Mouse (Mus musculus): ENCODE measurements around the gene Wasf1. TPM values are rescaled to one million over a fixed set of nuclear protein-coding genes. Genes with fewer than 3 reads are reported as not detected.

Gene Wasf1
- total and polyA plus RNA-seq, 3 experiments: 1.6 to 14.4 TPM; not detected in 1

DNA sequence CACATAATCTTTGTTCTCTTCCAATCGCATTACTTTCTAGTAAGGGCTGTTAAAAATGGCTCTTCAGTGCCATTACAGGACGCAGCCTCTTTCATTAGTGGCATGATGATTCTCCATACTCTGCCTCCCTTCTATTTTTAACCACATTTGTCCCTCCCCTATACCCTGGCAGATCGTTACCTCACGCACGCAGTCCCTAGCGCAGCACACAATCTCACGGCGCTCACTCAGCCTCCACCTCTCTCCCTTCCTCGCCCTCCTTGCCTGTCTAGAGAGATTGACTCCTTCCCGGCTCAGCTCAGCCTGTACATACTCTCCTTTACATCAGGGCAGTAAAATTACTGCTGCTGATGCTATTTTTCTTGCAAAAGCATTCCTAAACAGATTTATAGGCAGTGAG, 38.7 kb upstream of the Wasf1 start:
- Histone ChIP-seq H3K27me3 (ENCODE audit: control insufficient read depth in 1 of 2, insufficient read depth in 2 of 2, low read length in 2 of 2) (no peaks in the 10 kb centered on the region), H3K9ac (ENCODE audit: control insufficient read depth, low read depth, low read length, poor library complexity, severe bottlenecking) (no peak overlapping the region), H3K79me2 (ENCODE audit: control insufficient read depth, insufficient read depth, low read length, poor library complexity) (no peaks in the 10 kb centered on the region), H3K4me3 (ENCODE audit: control insufficient read depth in 1 of 2, insufficient read depth in 1 of 2, low read depth in 2 of 2, low read length in 2 of 2) (no peak overlapping the region), H3K27ac (ENCODE audit: control insufficient read depth, low read depth, low read length) (no peak overlapping the region), H3K4me1 (ENCODE audit: control insufficient read depth in 1 of 2, insufficient read depth in 2 of 2, low read length in 2 of 2) (no peaks in the 10 kb centered on the region), H3K9me3 (replicated peaks; ENCODE audit: insufficient read depth, low read length) (no peaks in the 10 kb centered on the region), H3K36me3 (ENCODE audit: control insufficient read depth in 1 of 2, insufficient read depth in 2 of 2, low read length in 2 of 2) (peaks cover 0 to 14% of the 10 kb centered on the region in 2 experiments; a peak in 2 of 4 replicates)
- no peak for DNase-seq (ENCODE audit: low read depth, low spot score)
- no peak for TF ChIP-seq MAX (IDR thresholded peaks at IDR 0.05; ENCODE audit: low read length)
- TF ChIP-seq JUND (IDR thresholded peaks at IDR 0.05; ENCODE audit: low read depth, low read length): no peak
- no peak for TF ChIP-seq BHLHE40 (IDR thresholded peaks at IDR 0.05; ENCODE audit: borderline replicate concordance, low read depth, low read length)
- TF ChIP-seq TCF12 (IDR thresholded peaks at IDR 0.05; ENCODE audit: low read depth, low read length): no peak
- TF ChIP-seq USF1 (IDR thresholded peaks at IDR 0.05; ENCODE audit: low read depth, low read length): no peak
- no peak for TF ChIP-seq POLR2A (IDR thresholded peaks at IDR 0.05; ENCODE audit: control insufficient read depth in 1 of 2, insufficient read depth in 1 of 2, low read depth in 1 of 2, low read length in 2 of 2, poor library complexity in 1 of 2)
- no peak for TF ChIP-seq RAD21 (IDR thresholded peaks at IDR 0.05; ENCODE audit: low read depth, low read length)
- no peak for TF ChIP-seq RCOR1 (IDR thresholded peaks at IDR 0.05; ENCODE audit: low read depth, low read length)
- TF ChIP-seq UBTF (IDR thresholded peaks at IDR 0.05; ENCODE audit: borderline replicate concordance, insufficient read depth, low read depth, low read length): no peak
- TF ChIP-seq CHD2 (IDR thresholded peaks at IDR 0.05; ENCODE audit: low read length): no peak

DNA sequence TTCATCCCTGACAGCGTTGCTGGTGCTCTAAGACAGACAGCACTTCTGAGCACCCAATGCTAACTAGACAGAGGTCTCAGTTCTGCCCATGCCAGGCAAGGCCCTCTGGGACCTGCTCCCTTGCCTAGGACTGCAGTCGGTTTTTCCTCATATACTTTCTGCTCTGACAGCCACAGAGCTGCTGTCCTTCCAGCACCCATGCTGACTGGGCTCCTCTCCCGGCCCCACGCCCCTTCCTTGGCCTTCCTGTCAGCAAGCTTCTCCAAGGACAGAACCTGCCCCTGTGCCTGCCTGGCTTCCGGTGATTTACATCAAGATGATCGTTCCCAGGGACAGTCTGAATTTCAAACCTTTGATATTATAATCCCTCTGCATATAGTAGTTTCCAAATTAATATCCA, 37.6 kb upstream of the Wasf1 start:
- H3K79me2 ChIP-seq (ENCODE audit: control insufficient read depth, insufficient read depth, low read length, poor library complexity): no peaks in the 10 kb centered on the region
- no peaks in the 10 kb centered on the region for H3K27me3 ChIP-seq (ENCODE audit: control insufficient read depth in 1 of 2, insufficient read depth in 2 of 2, low read length in 2 of 2)
- H3K27ac ChIP-seq (ENCODE audit: control insufficient read depth, low read depth, low read length): no peak overlapping the region
- H3K4me1 ChIP-seq (ENCODE audit: control insufficient read depth in 1 of 2, insufficient read depth in 2 of 2, low read length in 2 of 2): no peaks in the 10 kb centered on the region; a peak in 1 of 4 replicates
- H3K36me3 ChIP-seq (ENCODE audit: control insufficient read depth in 1 of 2, insufficient read depth in 2 of 2, low read length in 2 of 2): peaks cover 0 to 17% of the 10 kb centered on the region in 2 experiments; a peak in 3 of 4 replicates
- DNase-seq (ENCODE audit: low read depth, low spot score): no peak
- TF ChIP-seq TBP (IDR thresholded peaks at IDR 0.05; ENCODE audit: low read depth, low read length): no peak
- no peak for TF ChIP-seq NELFE (IDR thresholded peaks at IDR 0.05; ENCODE audit: low read depth, low read length)
- TF ChIP-seq ZKSCAN1 (IDR thresholded peaks at IDR 0.05; ENCODE audit: low read depth, low read length): no peak
- TF ChIP-seq NRF1 (IDR thresholded peaks at IDR 0.05; ENCODE audit: insufficient read depth, low read depth, low read length, poor library complexity, severe bottlenecking): no peak
- no peak for TF ChIP-seq ZMIZ1 (IDR thresholded peaks at IDR 0.05; ENCODE audit: low read depth, low read length)
- TF ChIP-seq BHLHE40 (IDR thresholded peaks at IDR 0.05; ENCODE audit: borderline replicate concordance, low read depth, low read length): no peak
- no peak for TF ChIP-seq TCF12 (IDR thresholded peaks at IDR 0.05; ENCODE audit: low read depth, low read length)
- TF ChIP-seq GABPA (IDR thresholded peaks at IDR 0.05; ENCODE audit: low read depth, low read length): no peak
- no peak for TF ChIP-seq SIN3A (IDR thresholded peaks at IDR 0.05; ENCODE audit: low read length)
- no peak for TF ChIP-seq MXI1 (IDR thresholded peaks at IDR 0.05; ENCODE audit: low read depth, low read length)
- TF ChIP-seq GATA1 (IDR thresholded peaks at IDR 0.05; ENCODE audit: low read depth, low read length): no peak
- TF ChIP-seq JUND (IDR thresholded peaks at IDR 0.05; ENCODE audit: low read depth, low read length): no peak
- no peak for TF ChIP-seq SMC3 (IDR thresholded peaks at IDR 0.05; ENCODE audit: low read depth, low read length)
- no peak for TF ChIP-seq KAT2A (conservative IDR thresholded peaks at IDR 0.05; ENCODE audit: low read depth, low read length)
- no peak overlapping the region for H3K4me3 ChIP-seq (ENCODE audit: control insufficient read depth in 1 of 2, insufficient read depth in 1 of 2, low read depth in 2 of 2, low read length in 2 of 2)
- no peak overlapping the region for H3K9ac ChIP-seq (ENCODE audit: control insufficient read depth, low read depth, low read length, poor library complexity, severe bottlenecking)
- H3K9me3 ChIP-seq (replicated peaks; ENCODE audit: insufficient read depth, low read length): no peaks in the 10 kb centered on the region

All from MEL (cell line).